ENCODE assay signal across 8 mouse cellular contexts in the genomic region with DNA sequence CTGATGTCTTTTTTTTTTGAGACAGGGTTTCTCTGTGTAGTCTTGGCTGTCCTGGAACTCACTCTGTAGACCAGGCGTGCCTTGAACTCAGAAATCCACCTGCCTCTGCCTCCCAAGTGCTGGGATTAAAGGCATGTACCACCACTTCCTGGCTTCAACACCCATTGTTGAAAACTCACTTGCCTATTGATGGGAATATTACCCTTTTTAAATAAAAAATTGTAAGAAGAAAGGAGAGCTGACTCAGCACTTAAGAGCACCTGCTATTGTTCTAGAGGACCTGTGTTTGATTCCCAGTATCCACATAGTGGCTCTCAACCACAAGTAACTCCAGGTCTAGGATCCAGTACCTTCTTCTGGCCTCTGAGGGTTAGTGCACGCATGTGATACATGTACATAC. TPM values are rescaled to one million over a fixed set of nuclear protein-coding genes. Genes with fewer than 3 reads are reported as not detected.
DNase-seq lines count a peak whose midpoint lies in the region; TF ChIP-seq lines count a peak whose summit lies in the region.
"Not testable (repeated sequence)": the region's sequence is repeated elsewhere in the genome, so short reads cannot be mapped to it uniquely, and the experiment has no call there.
"Had no signal": no experiment of that assay in that cellular context is flagged by ENCODE, and none has a peak within 500 bp of the region (broad histone marks: within the 10 kb centered on the region; RNA-seq: fewer than 3 reads in every experiment).

No protein-coding gene starts in this region.

- not testable (repeated sequence) for H3K27ac ChIP-seq in CH12.LX (ENCODE audit: insufficient read depth, low read depth); ES-E14 (ENCODE audit: insufficient read depth, low read depth, low read length, poor library complexity, severe bottlenecking); MEL (ENCODE audit: control insufficient read depth, low read depth, low read length)
- H3K27ac ChIP-seq in layer of hippocampus, adult 2 months, result peak overlapping the region; percentile 47; the same call in 1 of the 2 replicates

- not testable (repeated sequence) for H3K9me3 ChIP-seq in CH12.LX (replicated peaks; ENCODE audit: low read length); ES-E14 (ENCODE audit: control insufficient read depth, insufficient read depth, low read depth, low read length); MEL (replicated peaks; ENCODE audit: insufficient read depth, low read length)

- not testable (repeated sequence) for TF ChIP-seq POLR2A in CH12.LX (IDR thresholded peaks at IDR 0.05; ENCODE audit: low read depth, low read length); MEL (IDR thresholded peaks at IDR 0.05; ENCODE audit: control insufficient read depth in 1 of 2, insufficient read depth in 1 of 2, low read depth in 1 of 2, low read length in 2 of 2, poor library complexity in 1 of 2)

- H3K27me3 ChIP-seq in CH12.LX (replicated peaks); MEL (ENCODE audit: control insufficient read depth in 1 of 2, insufficient read depth in 2 of 2, low read length in 2 of 2): not testable (repeated sequence)

- DNase-seq in CH12.LX (ENCODE audit: extremely low read depth); ES-E14 (ENCODE audit: low read depth, low spot score); MEL (ENCODE audit: low read depth, low spot score); layer of hippocampus, adult 2 months (ENCODE audit: low spot score in 2 of 2): not testable (repeated sequence)
- peak; percentile 66 for DNase-seq in heart, adult 11 months

- H3K36me3 ChIP-seq in CH12.LX (replicated peaks in 1 of 2; ENCODE audit: control insufficient read depth in 1 of 2, insufficient read depth in 1 of 2, low read length in 1 of 2) (peaks cover 23 to 80% of the 10 kb centered on the region in 2 experiments), MEL (ENCODE audit: control insufficient read depth in 1 of 2, insufficient read depth in 2 of 2, low read length in 2 of 2) (peaks cover 0 to 27% of the 10 kb centered on the region in 2 experiments; a peak in 2 of 4 replicates)
- H3K36me3 ChIP-seq in ES-E14 (ENCODE audit: control insufficient read depth, insufficient read depth, low read length, poor library complexity, severe bottlenecking), result not testable (repeated sequence)

- H3K4me1 ChIP-seq in CH12.LX (ENCODE audit: control insufficient read depth in 1 of 2, insufficient read depth in 2 of 2); ES-E14 (ENCODE audit: control insufficient read depth in 2 of 2, insufficient read depth in 2 of 2, low read length in 2 of 2, poor library complexity in 1 of 2); MEL (ENCODE audit: control insufficient read depth in 1 of 2, insufficient read depth in 2 of 2, low read length in 2 of 2): not testable (repeated sequence)

- TF ChIP-seq CTCF in CH12.LX (conservative IDR thresholded peaks at IDR 0.05 in 1 of 2, IDR thresholded peaks at IDR 0.05 in 1 of 2; ENCODE audit: low read depth in 2 of 2, low read length in 2 of 2); MEL (IDR thresholded peaks at IDR 0.05 in 2 of 3, conservative IDR thresholded peaks at IDR 0.05 in 1 of 3; ENCODE audit: control insufficient read depth in 1 of 3, insufficient read depth in 1 of 3, low read depth in 2 of 3, low read length in 3 of 3, poor library complexity in 1 of 3, severe bottlenecking in 1 of 3); layer of hippocampus, adult 2 months (conservative IDR thresholded peaks at IDR 0.05): not testable (repeated sequence)

- TF ChIP-seq EP300 in CH12.LX (IDR thresholded peaks at IDR 0.05; ENCODE audit: low read length); MEL (IDR thresholded peaks at IDR 0.05; ENCODE audit: low read depth in 1 of 2, low read length in 2 of 2): not testable (repeated sequence)

- H3K79me2 ChIP-seq in CH12.LX (replicated peaks; ENCODE audit: control insufficient read depth, extremely low read depth, insufficient read depth, poor library complexity, severe bottlenecking); MEL (ENCODE audit: control insufficient read depth, insufficient read depth, low read length, poor library complexity): not testable (repeated sequence)

- not testable (repeated sequence) for TF ChIP-seq RAD21 in CH12.LX (IDR thresholded peaks at IDR 0.05; ENCODE audit: low read depth, low read length); MEL (IDR thresholded peaks at IDR 0.05; ENCODE audit: low read depth, low read length)

- dilution Hi-C loops in CH12.LX (cut with MboI; ENCODE audit: extremely low pct_ligation_motif_present, extremely low pct_unique_long_range_greater_than_20kb, low sequenced_read_pairs), result not testable (repeated sequence)

- H3K9ac ChIP-seq in CH12.LX (ENCODE audit: insufficient read depth, low read depth); ES-E14 (ENCODE audit: insufficient read depth, low read depth, low read length, poor library complexity, severe bottlenecking); MEL (ENCODE audit: control insufficient read depth, low read depth, low read length, poor library complexity, severe bottlenecking): not testable (repeated sequence)

- not testable (repeated sequence) for H3K4me3 ChIP-seq in CH12.LX (replicated peaks in 1 of 3; ENCODE audit: low read depth in 2 of 3, low read length in 2 of 3, poor library complexity in 1 of 3); ES-E14 (ENCODE audit: insufficient read depth in 1 of 2, low read depth in 1 of 2, low read length in 2 of 2, poor library complexity in 1 of 2, severe bottlenecking in 1 of 2); MEL (ENCODE audit: control insufficient read depth in 1 of 2, insufficient read depth in 1 of 2, low read depth in 2 of 2, low read length in 2 of 2); layer of hippocampus, adult 2 months

- H3K4me2 ChIP-seq in CH12.LX (ENCODE audit: insufficient read depth, low read depth, poor library complexity, severe bottlenecking), result not testable (repeated sequence)

- in situ Hi-C loops in CH12.LX (cut with MboI; ENCODE audit: low pct_ligation_motif_present, low pct_unique_long_range_greater_than_20kb, low sequenced_read_pairs); ES-E14 (cut with MboI; ENCODE audit: low sequenced_read_pairs in 2 of 2, unreplicated experiment in 2 of 2): not testable (repeated sequence)

TF ChIP-seq in CH12.LX, 34 proteins besides CTCF, POLR2A, EP300 and RAD21:
- peak; percentile 79 for TF ChIP-seq MAFK (IDR thresholded peaks at IDR 0.05; ENCODE audit: insufficient replicate concordance, low read length)

TF ChIP-seq in ES-E14, 5 proteins besides CTCF, POLR2A, EP300 and RAD21:
- peak; percentile 73 for TF ChIP-seq MAFK (IDR thresholded peaks at IDR 0.05; ENCODE audit: insufficient read depth, low read depth, low read length)

TF ChIP-seq in MEL, 35 proteins besides CTCF, POLR2A, EP300 and RAD21:
- TF ChIP-seq MAFK (IDR thresholded peaks at IDR 0.05; ENCODE audit: borderline replicate concordance, low read depth, low read length), result peak; percentile 33; the same call in 1 of the 2 replicates

RNA-seq across cellular contexts. Expression of gene Itpka, which starts 26.3 kb away (rescaled TPM):
- total RNA-seq in CH12.LX (2012; rRNA removed) (0.25 and 0.34 TPM in 2 replicates), CH12.LX (2014; rRNA removed) (0.28 and 0.39 TPM in 2 replicates), ES-E14 (2012; rRNA removed) (9.2 and 16.4 TPM in 2 replicates), MEL (2012; rRNA removed) (1.8 and 2.1 TPM in 2 replicates)
- polyA plus RNA-seq in CH12.LX (2012; ENCODE audit: insufficient read length, low read depth) (0.40 and 0.54 TPM in 2 replicates), MEL (2012; ENCODE audit: insufficient read depth in 1 of 2, insufficient read length in 2 of 2, low read depth in 1 of 2, low replicate concordance in 2 of 2, missing spikeins in 1 of 2) (1 to 10 TPM in 1 of 2 experiments, not detected in 1; 3.1 TPM)
- 100 to 1,000 TPM; 265 to 270 TPM for total RNA-seq in layer of hippocampus, adult 2 months (2021)

RNA-seq across cellular contexts. Expression of gene Rtf1, which starts 41.0 kb away (rescaled TPM):
- 9.7 and 12.5 TPM in 2 replicates for total RNA-seq in CH12.LX (2012; rRNA removed)
- 10.7 and 11.3 TPM in 2 replicates for total RNA-seq in CH12.LX (2014; rRNA removed)
- 46.0 and 50.3 TPM in 2 replicates for polyA plus RNA-seq in CH12.LX (2012; ENCODE audit: insufficient read length, low read depth)
- total RNA-seq in ES-E14 (2012; rRNA removed), result 10.3 and 12.1 TPM in 2 replicates
- 10.6 and 12.8 TPM in 2 replicates for total RNA-seq in MEL (2012; rRNA removed)
- polyA plus RNA-seq in MEL (2012; ENCODE audit: insufficient read depth in 1 of 2, insufficient read length in 2 of 2, low read depth in 1 of 2, low replicate concordance in 2 of 2, missing spikeins in 1 of 2), result 10 to 100 TPM in 1 of 2 experiments, not detected in 1; 46.0 TPM
- total RNA-seq in layer of hippocampus, adult 2 months (2021), result 10 to 100 TPM; 60.3 to 62.9 TPM

RNA-seq across cellular contexts. Expression of gene Ltk, which starts 44.4 kb away (rescaled TPM):
- total RNA-seq in CH12.LX (2012; rRNA removed), result 1.3 and 2.3 TPM in 2 replicates
- total RNA-seq in CH12.LX (2014; rRNA removed), result not detected in 2 replicates
- polyA plus RNA-seq in CH12.LX (2012; ENCODE audit: insufficient read length, low read depth), result 0.10 TPM in 1 of 2 replicates, not detected in the other
- total RNA-seq in ES-E14 (2012; rRNA removed), result 0.85 and 2.8 TPM in 2 replicates
- 0.23 and 0.33 TPM in 2 replicates for total RNA-seq in MEL (2012; rRNA removed)
- polyA plus RNA-seq in MEL (2012; ENCODE audit: insufficient read depth in 1 of 2, insufficient read length in 2 of 2, low read depth in 1 of 2, low replicate concordance in 2 of 2, missing spikeins in 1 of 2), result 1 to 10 TPM in 1 of 2 experiments, not detected in 1; 2.5 TPM
- total RNA-seq in layer of hippocampus, adult 2 months (2021), result 10 to 100 TPM; 13.7 to 14.3 TPM
- polyA plus RNA-seq: activated CD4-positive, CD25-positive, alpha-beta regulatory T cell, adult 4 months; CD4-positive, CD25-positive, alpha-beta regulatory T cell, adult 4 months; G1E had no signal

RNA-seq across cellular contexts. Expression of gene Ndufaf1, which starts 53.2 kb away (rescaled TPM):
- total RNA-seq in CH12.LX (2012; rRNA removed), result 25.1 and 33.2 TPM in 2 replicates
- 53.6 and 64.5 TPM in 2 replicates for total RNA-seq in CH12.LX (2014; rRNA removed)
- 35.6 and 38.7 TPM in 2 replicates for polyA plus RNA-seq in CH12.LX (2012; ENCODE audit: insufficient read length, low read depth)
- total RNA-seq in ES-E14 (2012; rRNA removed), result 14.4 and 18.6 TPM in 2 replicates
- total RNA-seq in MEL (2012; rRNA removed), result 25.3 and 25.8 TPM in 2 replicates
- polyA plus RNA-seq in MEL (2012; ENCODE audit: insufficient read depth in 1 of 2, insufficient read length in 2 of 2, low read depth in 1 of 2, low replicate concordance in 2 of 2, missing spikeins in 1 of 2), result 10 to 100 TPM in 1 of 2 experiments, not detected in 1; 18.0 TPM
- 10 to 100 TPM; 30.7 to 31.9 TPM for total RNA-seq in layer of hippocampus, adult 2 months (2021)

Comparison
In these comparisons a context has a peak if more than half of its experiments do, and no peak if none do; other contexts are left out.
1. RNA of gene Itpka, which starts 26.3 kb away (total RNA-seq): 265 to 270 TPM in layer of hippocampus, adult 2 months; 9.2 to 16.4 TPM in ES-E14, 1.8 to 2.1 TPM in MEL and 0.25 to 0.39 TPM in CH12.LX; every median in the first group is over 10 times any median in the second.